Mouse (Mus musculus) small intestine, adult 2 months (tissue): ENCODE measurements around the gene Phlpp1. TPM values are rescaled to one million over a fixed set of nuclear protein-coding genes. Genes with fewer than 3 reads are reported as not detected.

Experiments
- H3K27ac ChIP-seq: fragments of 200-500 bp; 2 replicates; pipeline ENCODE4 v1.5.1; 2012; ENCODE audit warnings: low read depth, low read length, control low read depth, inconsistent platforms; ENCODE audit not compliant: insufficient read depth
- H3K27me3 ChIP-seq: fragments of 200-500 bp; 2 replicates; pipeline ENCODE4 v1.6.1; 2012; ENCODE audit warnings: mild to moderate bottlenecking, moderate library complexity, low read length, inconsistent platforms; ENCODE audit not compliant: control insufficient read depth, insufficient read depth
- H3K36me3 ChIP-seq: fragments of 200-500 bp; 2 replicates; pipeline ENCODE4 v1.6.1; 2012; ENCODE audit warnings: mild to moderate bottlenecking, low read length, control low read depth, inconsistent platforms; ENCODE audit not compliant: control insufficient read depth, insufficient read depth
- H3K4me1 ChIP-seq: fragments of 200-500 bp; 2 replicates; pipeline ENCODE4 v1.6.1; 2012; ENCODE audit warnings: low read length, inconsistent platforms, mixed read lengths; ENCODE audit not compliant: control insufficient read depth, insufficient read depth, insufficient read length
- H3K4me3 ChIP-seq: fragments of 200-500 bp; 2 replicates; pipeline ENCODE4 v1.5.1; 2012; ENCODE audit warnings: low read depth, mild to moderate bottlenecking, control low read depth, inconsistent platforms, low read length, moderate library complexity
- CTCF ChIP-seq: fragments of 200-500 bp; IDR thresholded peaks from 2 replicates; pipeline ENCODE4 v1.5.1; 2012; ENCODE audit warnings: low read depth, mild to moderate bottlenecking, control low read depth, inconsistent platforms, low read length, moderate library complexity, mixed read lengths; ENCODE audit not compliant: insufficient replicate concordance, insufficient read length; ENCODE audit errors: extremely low read depth
- POLR2A ChIP-seq: fragments of 200-500 bp; IDR thresholded peaks from 2 replicates; pipeline ENCODE4 v1.6.1; 2012; ENCODE audit warnings: low read depth, mild to moderate bottlenecking, control low read depth, inconsistent platforms, low read length, moderate library complexity
- WGBS: fragments of 180-500 bp; shearing (Covaris S2); methylation state at CpG from one replicate; pipeline ENCODE4 v1.1.7; 2018; 5-methylcytosine and 5-hydroxymethylcytosine counted together
- polyA plus RNA-seq: library from polyadenylated mRNA; depleted of rRNA; stranded (reverse); fragments of >200 nt; gene quantifications from 2 replicates; pipeline ENCODE4 v1.2.3, GENCODE M21; 2012

Gene Phlpp1
- polyA plus RNA-seq, 1 experiment = 6.5 TPM

GRCm38 (mm10) chr1:106374971-106375370 is 203.4 kb downstream of the Phlpp1 start:
- WGBS = 74% methylated on average over 4 of the region's 4 CpGs
- peaks cover 5% of the 10 kb centered on the region for H3K36me3 ChIP-seq
- H3K4me3 ChIP-seq = no peak overlapping the region
- H3K27ac ChIP-seq = no peak overlapping the region
- no peaks in the 10 kb centered on the region for H3K4me1 ChIP-seq
- H3K27me3 ChIP-seq = no peaks in the 10 kb centered on the region
- no peak for TF ChIP-seq CTCF

GRCm38 (mm10) chr1:106376003-106376402 is 204.5 kb downstream of the Phlpp1 start:
- Histone ChIP-seq H3K36me3 (peaks cover 5% of the 10 kb centered on the region), H3K4me3 (no peak overlapping the region), H3K4me1 (no peaks in the 10 kb centered on the region), H3K27ac (no peak overlapping the region), H3K27me3 (no peaks in the 10 kb centered on the region)
- no peak for TF ChIP-seq CTCF
- TF ChIP-seq POLR2A = no peak
- 75% methylated on average over 3 of the region's 3 CpGs for WGBS

- WGBS = 45% methylated on average over 1 of the region's 1 CpGs
- H3K4me3 ChIP-seq = no peak overlapping the region
- TF ChIP-seq CTCF (no peak), POLR2A (no peak)
- no peak overlapping the region for H3K27ac ChIP-seq
- H3K27me3 ChIP-seq = no peaks in the 10 kb centered on the region
- peaks cover 5% of the 10 kb centered on the region for H3K36me3 ChIP-seq
- H3K4me1 ChIP-seq = no peaks in the 10 kb centered on the region
Measured at GRCm38 (mm10) chr1:106380465-106380864, 208.9 kb downstream of the Phlpp1 start.

GRCm38 (mm10) chr1:106386542-106386941 is 215.0 kb downstream of the Phlpp1 start:
- Histone ChIP-seq H3K27ac (no peak overlapping the region), H3K4me1 (no peaks in the 10 kb centered on the region), H3K36me3 (peaks cover 4% of the 10 kb centered on the region), H3K27me3 (no peaks in the 10 kb centered on the region), H3K4me3 (no peak overlapping the region)
- no peak for TF ChIP-seq POLR2A
- TF ChIP-seq CTCF = no peak
- 71% methylated on average over 5 of the region's 5 CpGs for WGBS

GRCm38 (mm10) chr1:106387264-106387663 is 215.7 kb downstream of the Phlpp1 start:
- no peak for TF ChIP-seq POLR2A
- no peak for TF ChIP-seq CTCF
- WGBS = 86% methylated on average over 4 of the region's 4 CpGs

GRCm38 (mm10) chr1:106389673-106390072 is 218.1 kb downstream of the Phlpp1 start:
- H3K4me3 ChIP-seq = no peak overlapping the region
- WGBS = 26% methylated on average over 5 of the region's 5 CpGs
- H3K4me1 ChIP-seq = no peaks in the 10 kb centered on the region
- no peak overlapping the region for H3K27ac ChIP-seq
- no peak for TF ChIP-seq POLR2A
- TF ChIP-seq CTCF = peak; percentile 70; the same call in 1 of the 2 replicates
- no peaks in the 10 kb centered on the region for H3K27me3 ChIP-seq
- peaks cover 16% of the 10 kb centered on the region for H3K36me3 ChIP-seq

More at GRCm38 (mm10) chr1:106387264-106387663, 215.7 kb downstream of the Phlpp1 start:
- peaks cover 8% of the 10 kb centered on the region for H3K36me3 ChIP-seq
- no peaks in the 10 kb centered on the region for H3K4me1 ChIP-seq
- no peaks in the 10 kb centered on the region for H3K27me3 ChIP-seq
- no peak overlapping the region for H3K4me3 ChIP-seq
- H3K27ac ChIP-seq = no peak overlapping the region

GRCm38 (mm10) chr1:106393072-106393471 is 221.5 kb downstream of the Phlpp1 start:
- no peaks in the 10 kb centered on the region for H3K4me1 ChIP-seq
- H3K27ac ChIP-seq = no peak overlapping the region
- no peaks in the 10 kb centered on the region for H3K27me3 ChIP-seq
- WGBS = 95% methylated on average over 6 of the region's 6 CpGs
- H3K36me3 ChIP-seq = peaks cover 13% of the 10 kb centered on the region
- TF ChIP-seq CTCF (no peak), POLR2A (no peak)
- H3K4me3 ChIP-seq = no peak overlapping the region
